Mouse (Mus musculus): ENCODE results near the gene Depdc5. TPM values are rescaled to one million over a fixed set of nuclear protein-coding genes. Genes with fewer than 3 reads are reported as not detected.
A peak's percentile ranks its signal among the peaks of the same experiment; 100 is the strongest.

Depdc5 gene
- polyA plus RNA-seq, 1 experiment from 2014 or later, result 18.3 TPM

DNA sequence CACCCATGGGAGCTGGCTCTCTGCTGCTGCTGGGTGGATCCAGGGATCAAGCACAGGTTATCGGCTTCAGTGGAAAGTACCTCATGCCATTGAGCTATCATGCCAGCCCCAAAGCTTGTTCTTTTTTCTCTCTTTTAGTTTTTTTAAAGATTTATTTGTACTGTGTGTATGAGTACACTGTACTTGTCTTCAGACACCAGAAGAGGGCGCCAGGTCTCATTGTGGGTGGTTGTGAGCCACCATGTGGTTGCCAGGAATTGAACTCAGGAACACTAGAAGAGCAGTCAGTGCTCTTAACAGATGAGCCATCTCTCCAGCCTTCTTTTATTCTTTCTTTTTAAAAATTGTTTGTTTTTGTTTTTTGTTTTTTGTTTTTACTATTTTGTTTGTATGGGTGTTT lies 71.2 kb downstream of the Depdc5 start:
- H3K4me3 ChIP-seq (ENCODE audit: low read depth, low read length), result no peak overlapping the region
- no peaks in the 10 kb centered on the region for H3K27me3 ChIP-seq (replicated peaks; ENCODE audit: control insufficient read depth, insufficient read depth, low read length)
- no peak for ATAC-seq (ENCODE audit: low read depth)
- no peak overlapping the region for H3K4me2 ChIP-seq (ENCODE audit: low read depth, low read length)
- WGBS, result 53% methylated on average over 2 of the region's 2 CpGs
- no peak overlapping the region for H3K27ac ChIP-seq (replicated peaks; ENCODE audit: low read depth, low read length)
- no peak overlapping the region for H3K9ac ChIP-seq (ENCODE audit: low read depth, low read length)
- H3K36me3 ChIP-seq (ENCODE audit: control insufficient read depth, insufficient read depth, low read length), result peaks cover 67% of the 10 kb centered on the region
- H3K9me3 ChIP-seq (ENCODE audit: control insufficient read depth, low read length), result no peaks in the 10 kb centered on the region
- no peak for DNase-seq (ENCODE audit: low spot score)
- no peaks in the 10 kb centered on the region for H3K4me1 ChIP-seq (ENCODE audit: control insufficient read depth, insufficient read depth, low read length)

DNA sequence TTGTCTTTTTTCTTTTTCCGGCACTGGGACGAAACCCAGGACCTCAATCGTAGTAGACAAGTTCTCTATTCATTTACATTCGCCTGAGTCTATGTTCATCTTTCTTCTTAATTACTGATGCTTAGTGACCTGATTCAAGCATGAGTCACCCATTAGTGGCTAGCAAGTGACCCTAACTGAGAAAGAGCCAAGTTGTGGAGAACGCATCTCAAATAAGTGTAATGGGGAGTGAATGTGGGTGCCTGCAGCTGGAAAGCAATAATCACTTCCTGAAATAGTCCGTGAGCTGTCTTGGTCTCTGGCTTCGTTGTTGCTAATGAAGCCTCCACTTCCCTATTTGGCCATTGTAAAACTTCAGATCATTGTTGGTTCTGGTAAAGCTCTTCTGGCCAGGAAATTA lies 77.1 kb downstream of the Depdc5 start:
- Histone ChIP-seq H3K27ac (replicated peaks; ENCODE audit: low read depth, low read length) (no peak overlapping the region), H3K4me1 (ENCODE audit: control insufficient read depth, insufficient read depth, low read length) (no peaks in the 10 kb centered on the region), H3K27me3 (replicated peaks; ENCODE audit: control insufficient read depth, insufficient read depth, low read length) (no peaks in the 10 kb centered on the region), H3K9ac (ENCODE audit: low read depth, low read length) (no peak overlapping the region), H3K4me2 (ENCODE audit: low read depth, low read length) (no peak overlapping the region), H3K4me3 (ENCODE audit: low read depth, low read length) (no peak overlapping the region), H3K9me3 (ENCODE audit: control insufficient read depth, low read length) (no peaks in the 10 kb centered on the region), H3K36me3 (ENCODE audit: control insufficient read depth, insufficient read depth, low read length) (peaks cover 90% of the 10 kb centered on the region)
- 94% methylated on average over 7 of the region's 7 CpGs for WGBS
- peak; percentile 26 for DNase-seq (ENCODE audit: low spot score)
- no peak for ATAC-seq (ENCODE audit: low read depth)

DNA sequence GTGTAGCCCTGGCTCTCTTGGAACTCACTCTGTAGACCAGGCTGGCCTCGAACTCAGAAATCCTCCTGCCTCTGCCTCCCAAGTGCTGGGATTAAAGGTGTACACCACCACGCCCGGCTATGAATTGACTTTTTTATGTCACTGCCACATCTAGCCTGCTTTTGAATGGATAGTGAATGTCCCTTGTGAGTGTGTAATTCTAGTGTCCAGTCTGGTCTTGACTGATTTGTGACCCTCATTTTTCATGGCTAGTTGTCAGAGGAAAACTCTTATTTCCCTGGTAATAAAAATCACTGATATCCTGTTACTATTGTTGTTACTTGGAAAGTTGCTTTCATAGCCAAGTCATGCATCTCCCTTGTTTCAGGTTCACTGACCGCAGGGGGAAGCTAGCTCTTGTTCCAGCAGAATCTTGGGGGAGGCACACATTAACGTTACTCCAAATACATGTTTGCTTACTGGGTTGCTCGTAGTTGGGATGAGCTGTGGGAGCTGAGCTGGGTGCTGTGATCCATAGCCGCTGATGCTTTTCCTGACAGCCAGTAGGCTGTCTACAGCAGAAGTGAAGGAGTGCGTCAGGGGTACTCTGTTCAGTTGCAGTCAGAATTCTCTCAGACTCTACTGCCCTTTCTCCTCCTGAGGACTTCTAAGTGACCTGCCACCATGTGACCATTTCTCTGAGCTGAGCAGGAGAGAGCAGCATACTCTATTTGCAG lies 77.9 kb downstream of the Depdc5 start:
- peaks cover 91% of the 10 kb centered on the region for H3K36me3 ChIP-seq (ENCODE audit: control insufficient read depth, insufficient read depth, low read length)

DNA sequence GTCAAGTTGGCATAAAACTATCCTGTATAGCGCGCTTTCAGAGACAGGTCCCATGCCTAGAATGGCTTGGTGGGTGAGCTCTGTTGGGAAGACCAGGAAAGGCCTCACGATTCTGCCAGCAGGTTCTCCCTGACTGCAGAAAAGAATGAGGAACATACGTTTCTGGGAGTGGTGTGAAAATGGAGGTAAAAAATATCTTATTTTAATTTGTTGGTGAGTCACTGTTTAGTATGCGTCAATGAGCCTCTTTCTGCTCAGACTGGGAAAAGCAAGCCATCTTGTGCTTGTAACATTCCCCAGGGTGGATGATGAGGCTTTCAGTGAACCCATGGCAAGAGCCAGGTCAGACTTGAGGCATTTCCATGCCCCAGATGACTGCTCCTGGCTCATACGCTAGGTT lies 86.6 kb downstream of the Depdc5 start:
- ATAC-seq (ENCODE audit: low read depth) (no peak), DNase-seq (ENCODE audit: low spot score) (no peak)
- Histone ChIP-seq H3K36me3 (ENCODE audit: control insufficient read depth, insufficient read depth, low read length) (peaks cover 63% of the 10 kb centered on the region), H3K4me1 (ENCODE audit: control insufficient read depth, insufficient read depth, low read length) (no peaks in the 10 kb centered on the region), H3K27ac (replicated peaks; ENCODE audit: low read depth, low read length) (no peak overlapping the region), H3K9ac (ENCODE audit: low read depth, low read length) (no peak overlapping the region), H3K27me3 (replicated peaks; ENCODE audit: control insufficient read depth, insufficient read depth, low read length) (no peaks in the 10 kb centered on the region), H3K4me3 (ENCODE audit: low read depth, low read length) (no peak overlapping the region), H3K9me3 (ENCODE audit: control insufficient read depth, low read length) (no peaks in the 10 kb centered on the region), H3K4me2 (ENCODE audit: low read depth, low read length) (no peak overlapping the region)
- 95% methylated on average over 6 of the region's 6 CpGs for WGBS

More for the DNA sequence above, 77.9 kb downstream of the Depdc5 start:
- Histone ChIP-seq H3K9me3 (ENCODE audit: control insufficient read depth, low read length) (no peaks in the 10 kb centered on the region), H3K4me3 (ENCODE audit: low read depth, low read length) (no peak overlapping the region), H3K27me3 (replicated peaks; ENCODE audit: control insufficient read depth, insufficient read depth, low read length) (no peaks in the 10 kb centered on the region), H3K4me2 (ENCODE audit: low read depth, low read length) (no peak overlapping the region), H3K9ac (ENCODE audit: low read depth, low read length) (no peak overlapping the region), H3K4me1 (ENCODE audit: control insufficient read depth, insufficient read depth, low read length) (no peaks in the 10 kb centered on the region), H3K27ac (replicated peaks; ENCODE audit: low read depth, low read length) (no peak overlapping the region)
- ATAC-seq (ENCODE audit: low read depth) (no peak), DNase-seq (ENCODE audit: low spot score) (no peak)
- WGBS, result 89% methylated on average over 8 of the region's 8 CpGs

DNA sequence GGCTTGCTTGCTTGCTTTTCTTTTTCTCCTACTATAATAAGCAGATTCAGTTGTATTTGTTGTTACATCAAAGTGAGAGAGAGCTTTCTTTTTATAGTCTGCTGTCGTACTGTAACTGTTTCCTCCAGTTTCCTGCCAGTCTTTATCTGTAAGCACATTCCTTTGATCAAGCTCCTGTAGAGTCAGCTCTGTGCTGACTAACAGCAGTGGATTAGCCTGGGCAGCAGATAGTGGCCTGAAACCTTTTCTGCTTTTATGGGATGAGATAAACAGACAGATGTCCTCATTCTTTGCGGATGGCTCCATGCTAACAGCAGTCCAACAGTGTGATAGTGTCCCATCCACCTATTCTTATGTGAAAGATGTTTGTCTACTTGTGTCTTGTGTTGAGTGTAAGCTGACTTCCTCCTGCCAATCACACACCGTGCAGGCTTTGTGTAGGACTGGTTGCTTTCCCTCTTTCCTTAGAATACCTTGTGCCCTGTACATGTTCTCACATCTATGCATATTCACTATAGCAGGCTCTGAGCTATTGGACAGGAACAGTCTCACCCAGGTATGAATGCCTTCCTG lies 87.3 kb downstream of the Depdc5 start:
- WGBS, result 80% methylated on average over 3 of the region's 3 CpGs
- no peak for ATAC-seq (ENCODE audit: low read depth)

DNA sequence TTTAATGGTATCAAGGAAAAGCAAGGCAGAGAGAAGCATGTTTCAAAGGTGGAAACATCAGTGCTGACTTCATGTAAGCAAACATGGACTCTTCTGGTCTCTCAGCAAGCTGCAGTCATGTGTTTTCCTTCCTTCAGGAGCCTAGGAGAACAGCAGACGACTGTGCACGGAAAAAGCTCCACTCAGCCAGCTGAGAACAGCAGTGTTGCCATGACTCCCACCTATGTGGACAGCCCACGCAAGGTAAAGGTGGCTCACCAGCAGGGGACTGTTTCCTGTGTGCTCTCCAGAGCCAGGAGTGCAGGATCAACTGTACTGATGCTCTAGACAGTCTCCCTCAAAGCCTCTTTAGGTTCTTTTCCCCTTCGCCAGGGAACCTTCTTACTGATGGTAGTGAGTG lies 92.2 kb downstream of the Depdc5 start:
- Histone ChIP-seq H3K27me3 (replicated peaks; ENCODE audit: control insufficient read depth, insufficient read depth, low read length) (no peaks in the 10 kb centered on the region), H3K4me1 (ENCODE audit: control insufficient read depth, insufficient read depth, low read length) (no peaks in the 10 kb centered on the region), H3K4me3 (ENCODE audit: low read depth, low read length) (no peak overlapping the region), H3K9ac (ENCODE audit: low read depth, low read length) (no peak overlapping the region), H3K9me3 (ENCODE audit: control insufficient read depth, low read length) (no peaks in the 10 kb centered on the region), H3K36me3 (ENCODE audit: control insufficient read depth, insufficient read depth, low read length) (peaks cover 54% of the 10 kb centered on the region), H3K4me2 (ENCODE audit: low read depth, low read length) (no peak overlapping the region), H3K27ac (replicated peaks; ENCODE audit: low read depth, low read length) (no peak overlapping the region)
- no peak for ATAC-seq (ENCODE audit: low read depth)
- DNase-seq (ENCODE audit: low spot score), result no peak
- 84% methylated on average over 4 of the region's 4 CpGs for WGBS

More for the DNA sequence above, 87.3 kb downstream of the Depdc5 start:
- Histone ChIP-seq H3K4me2 (ENCODE audit: low read depth, low read length) (no peak overlapping the region), H3K4me1 (ENCODE audit: control insufficient read depth, insufficient read depth, low read length) (no peaks in the 10 kb centered on the region), H3K9ac (ENCODE audit: low read depth, low read length) (no peak overlapping the region), H3K36me3 (ENCODE audit: control insufficient read depth, insufficient read depth, low read length) (peaks cover 61% of the 10 kb centered on the region), H3K4me3 (ENCODE audit: low read depth, low read length) (no peak overlapping the region), H3K27me3 (replicated peaks; ENCODE audit: control insufficient read depth, insufficient read depth, low read length) (no peaks in the 10 kb centered on the region), H3K27ac (replicated peaks; ENCODE audit: low read depth, low read length) (no peak overlapping the region), H3K9me3 (ENCODE audit: control insufficient read depth, low read length) (no peaks in the 10 kb centered on the region)
- DNase-seq (ENCODE audit: low spot score), result no peak

DNA sequence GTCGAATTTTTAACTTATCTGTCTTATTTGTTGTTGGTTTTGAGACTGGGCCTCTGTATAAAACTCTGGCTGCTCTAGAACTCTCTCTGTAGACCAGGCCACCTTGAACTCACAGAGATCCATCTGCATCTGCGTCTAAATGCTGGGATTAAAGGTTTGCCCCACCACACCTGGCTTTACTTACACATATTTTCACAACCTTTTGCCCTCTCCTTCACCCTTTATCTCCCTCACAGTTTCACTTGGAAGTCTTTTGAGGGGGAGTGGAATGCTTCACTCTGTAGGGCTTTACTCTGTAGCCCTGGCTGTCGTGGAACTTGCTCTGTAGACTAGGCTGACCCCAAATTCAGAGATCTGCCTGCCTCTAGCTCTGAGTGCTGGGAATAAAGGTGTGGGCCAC lies 98.1 kb downstream of the Depdc5 start:
- Histone ChIP-seq H3K4me2 (ENCODE audit: low read depth, low read length) (no peak overlapping the region), H3K36me3 (ENCODE audit: control insufficient read depth, insufficient read depth, low read length) (peaks cover 57% of the 10 kb centered on the region), H3K4me3 (ENCODE audit: low read depth, low read length) (no peak overlapping the region), H3K9ac (ENCODE audit: low read depth, low read length) (no peak overlapping the region), H3K27ac (replicated peaks; ENCODE audit: low read depth, low read length) (no peak overlapping the region), H3K9me3 (ENCODE audit: control insufficient read depth, low read length) (no peaks in the 10 kb centered on the region), H3K27me3 (replicated peaks; ENCODE audit: control insufficient read depth, insufficient read depth, low read length) (no peaks in the 10 kb centered on the region), H3K4me1 (ENCODE audit: control insufficient read depth, insufficient read depth, low read length) (no peaks in the 10 kb centered on the region)
- DNase-seq (ENCODE audit: low spot score), result no peak
- 65% methylated on average over 3 of the region's 3 CpGs for WGBS
- ATAC-seq (ENCODE audit: low read depth), result no peak

DNA sequence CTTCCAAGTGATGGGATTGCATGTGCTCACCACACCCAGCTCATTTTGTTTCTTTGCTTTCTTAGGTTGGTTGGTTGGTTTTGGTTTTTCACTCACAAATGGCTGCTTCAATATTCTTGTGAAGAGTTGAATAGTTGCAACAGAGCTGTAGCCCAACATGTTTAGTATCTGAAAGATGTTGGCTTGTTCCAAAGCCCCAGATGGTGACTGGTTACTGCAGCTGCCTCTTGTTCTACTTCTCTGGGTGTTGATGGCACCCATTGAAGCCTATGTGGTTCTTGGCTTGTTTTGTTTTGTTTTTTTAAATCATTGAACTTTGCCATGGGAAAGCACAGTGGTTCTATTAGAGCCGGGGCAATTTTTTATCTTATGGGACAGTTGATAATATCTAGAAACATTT lies 99.1 kb downstream of the Depdc5 start:
- no peaks in the 10 kb centered on the region for H3K9me3 ChIP-seq (ENCODE audit: control insufficient read depth, low read length)
- H3K9ac ChIP-seq (ENCODE audit: low read depth, low read length), result no peak overlapping the region
- H3K4me3 ChIP-seq (ENCODE audit: low read depth, low read length), result no peak overlapping the region
- ATAC-seq (ENCODE audit: low read depth) (no peak), DNase-seq (ENCODE audit: low spot score) (no peak)
- H3K4me2 ChIP-seq (ENCODE audit: low read depth, low read length), result no peak overlapping the region
- no peak overlapping the region for H3K27ac ChIP-seq (replicated peaks; ENCODE audit: low read depth, low read length)
- H3K4me1 ChIP-seq (ENCODE audit: control insufficient read depth, insufficient read depth, low read length), result no peaks in the 10 kb centered on the region
- no peaks in the 10 kb centered on the region for H3K27me3 ChIP-seq (replicated peaks; ENCODE audit: control insufficient read depth, insufficient read depth, low read length)
- peaks cover 55% of the 10 kb centered on the region for H3K36me3 ChIP-seq (ENCODE audit: control insufficient read depth, insufficient read depth, low read length)
- WGBS, result 94% methylated on average over 1 of the region's 1 CpGs

DNA sequence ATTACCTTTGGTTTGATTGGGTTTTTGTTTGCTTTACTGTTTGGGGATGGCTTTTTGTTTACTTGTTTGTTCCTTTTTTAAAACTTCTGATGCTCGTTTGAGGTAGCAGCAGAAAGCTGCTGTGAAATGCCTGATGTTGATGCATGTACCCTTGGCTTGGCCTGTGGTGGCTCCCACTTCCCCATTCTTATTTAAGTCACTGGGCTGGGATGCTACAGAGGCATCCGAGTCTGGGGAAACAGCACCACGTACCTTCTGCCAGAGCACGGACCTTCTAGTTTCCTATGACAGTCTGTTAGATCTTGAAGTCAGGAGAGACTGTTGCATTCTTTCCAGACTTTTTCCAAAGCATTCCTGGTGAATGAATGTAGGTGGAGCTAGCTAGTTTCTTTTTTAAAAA lies 113.0 kb downstream of the Depdc5 start:
- Histone ChIP-seq H3K4me2 (ENCODE audit: low read depth, low read length) (no peak overlapping the region), H3K9ac (ENCODE audit: low read depth, low read length) (no peak overlapping the region), H3K27ac (replicated peaks; ENCODE audit: low read depth, low read length) (no peak overlapping the region), H3K4me1 (ENCODE audit: control insufficient read depth, insufficient read depth, low read length) (no peaks in the 10 kb centered on the region), H3K27me3 (replicated peaks; ENCODE audit: control insufficient read depth, insufficient read depth, low read length) (no peaks in the 10 kb centered on the region), H3K36me3 (ENCODE audit: control insufficient read depth, insufficient read depth, low read length) (peaks cover 54% of the 10 kb centered on the region), H3K9me3 (ENCODE audit: control insufficient read depth, low read length) (no peaks in the 10 kb centered on the region), H3K4me3 (ENCODE audit: low read depth, low read length) (no peak overlapping the region)
- DNase-seq (ENCODE audit: low spot score) (no peak), ATAC-seq (ENCODE audit: low read depth) (no peak)
- WGBS, result 77% methylated on average over 4 of the region's 4 CpGs

Data from embryonic facial prominence, embryonic 14.5 days (tissue).